Mouse (Mus musculus): ENCODE measurements around the gene Nox1. TPM values are rescaled to one million over a fixed set of nuclear protein-coding genes. Genes with fewer than 3 reads are reported as not detected.
"Not testable (repeated sequence)": the region's sequence is repeated elsewhere in the genome, so short reads cannot be mapped to it uniquely, and the experiment has no call there.

Nox1 gene
- polyA plus RNA-seq, 1 experiment from 2014 or later, result 0.20 TPM

GRCm38 (mm10) chrX:134220618-134221017 is 1.1 kb downstream of the Nox1 start:
- H3K9ac ChIP-seq (ENCODE audit: low read depth, low read length), result no peak overlapping the region
- H3K9me3 ChIP-seq (replicated peaks; ENCODE audit: low read length), result no peaks in the 10 kb centered on the region
- H3K4me3 ChIP-seq (replicated peaks; ENCODE audit: low read depth, low read length), result no peak overlapping the region
- H3K4me2 ChIP-seq (ENCODE audit: low read length), result no peak overlapping the region
- no peaks in the 10 kb centered on the region for H3K27me3 ChIP-seq (ENCODE audit: insufficient read depth, low read length)
- H3K27ac ChIP-seq, result no peak overlapping the region
- H3K36me3 ChIP-seq (ENCODE audit: insufficient read depth, low read length), result no peaks in the 10 kb centered on the region
- no peaks in the 10 kb centered on the region for H3K4me1 ChIP-seq (replicated peaks; ENCODE audit: insufficient read depth, low read length)
- no peak for DNase-seq (ENCODE audit: low spot score)
- no peak for ATAC-seq (replicated peaks; ENCODE audit: low FRiP score, low read depth)
- TF ChIP-seq CTCF (IDR thresholded peaks at IDR 0.05; ENCODE audit: low read depth), result no peak
- 44% methylated on average over 3 of the region's 3 CpGs for WGBS

GRCm38 (mm10) chrX:134218161-134218560 is 3.6 kb downstream of the Nox1 start:
- Histone ChIP-seq H3K36me3 (ENCODE audit: insufficient read depth, low read length) (no peaks in the 10 kb centered on the region), H3K4me2 (ENCODE audit: low read length) (no peak overlapping the region), H3K27ac (no peak overlapping the region), H3K4me1 (replicated peaks; ENCODE audit: insufficient read depth, low read length) (no peaks in the 10 kb centered on the region), H3K4me3 (replicated peaks; ENCODE audit: low read depth, low read length) (no peak overlapping the region), H3K9me3 (replicated peaks; ENCODE audit: low read length) (no peaks in the 10 kb centered on the region), H3K9ac (ENCODE audit: low read depth, low read length) (no peak overlapping the region), H3K27me3 (ENCODE audit: insufficient read depth, low read length) (no peaks in the 10 kb centered on the region)
- DNase-seq (ENCODE audit: low spot score) (no peak), ATAC-seq (replicated peaks; ENCODE audit: low FRiP score, low read depth) (no peak)
- TF ChIP-seq CTCF (IDR thresholded peaks at IDR 0.05; ENCODE audit: low read depth), result no peak
- 71% methylated on average over 4 of the region's 4 CpGs for WGBS

GRCm38 (mm10) chrX:134211151-134211642 is 10.6 kb downstream of the Nox1 start:
- Histone ChIP-seq H3K4me2 (ENCODE audit: low read length) (no peak overlapping the region), H3K4me1 (replicated peaks; ENCODE audit: insufficient read depth, low read length) (no peaks in the 10 kb centered on the region), H3K9me3 (replicated peaks; ENCODE audit: low read length) (no peaks in the 10 kb centered on the region), H3K9ac (ENCODE audit: low read depth, low read length) (no peak overlapping the region), H3K36me3 (ENCODE audit: insufficient read depth, low read length) (no peaks in the 10 kb centered on the region), H3K27ac (no peak overlapping the region), H3K4me3 (replicated peaks; ENCODE audit: low read depth, low read length) (no peak overlapping the region), H3K27me3 (ENCODE audit: insufficient read depth, low read length) (no peaks in the 10 kb centered on the region)
- 87% methylated on average over 7 of the region's 7 CpGs for WGBS
- ATAC-seq (replicated peaks; ENCODE audit: low FRiP score, low read depth) (no peak), DNase-seq (ENCODE audit: low spot score) (no peak)
- TF ChIP-seq CTCF (IDR thresholded peaks at IDR 0.05; ENCODE audit: low read depth), result no peak

- no peak for TF ChIP-seq CTCF (IDR thresholded peaks at IDR 0.05; ENCODE audit: low read depth)
- no peak for ATAC-seq (replicated peaks; ENCODE audit: low FRiP score, low read depth)
- no peak for DNase-seq (ENCODE audit: low spot score)
- 76% methylated on average over 2 of the region's 2 CpGs for WGBS
- H3K4me2 ChIP-seq (ENCODE audit: low read length), result no peak overlapping the region
- no peaks in the 10 kb centered on the region for H3K4me1 ChIP-seq (replicated peaks; ENCODE audit: insufficient read depth, low read length)
- no peaks in the 10 kb centered on the region for H3K36me3 ChIP-seq (ENCODE audit: insufficient read depth, low read length)
- no peak overlapping the region for H3K27ac ChIP-seq
- no peak overlapping the region for H3K4me3 ChIP-seq (replicated peaks; ENCODE audit: low read depth, low read length)
- no peak overlapping the region for H3K9ac ChIP-seq (ENCODE audit: low read depth, low read length)
- H3K27me3 ChIP-seq (ENCODE audit: insufficient read depth, low read length), result no peaks in the 10 kb centered on the region
- H3K9me3 ChIP-seq (replicated peaks; ENCODE audit: low read length), result no peaks in the 10 kb centered on the region
Observed at GRCm38 (mm10) chrX:134208491-134208890, 13.3 kb downstream of the Nox1 start.

- H3K36me3 ChIP-seq (ENCODE audit: insufficient read depth, low read length); H3K27ac ChIP-seq; H3K4me1 ChIP-seq (replicated peaks; ENCODE audit: insufficient read depth, low read length); H3K4me2 ChIP-seq (ENCODE audit: low read length); H3K27me3 ChIP-seq (ENCODE audit: insufficient read depth, low read length); H3K9me3 ChIP-seq (replicated peaks; ENCODE audit: low read length); H3K9ac ChIP-seq (ENCODE audit: low read depth, low read length); ATAC-seq (replicated peaks; ENCODE audit: low FRiP score, low read depth); H3K4me3 ChIP-seq (replicated peaks; ENCODE audit: low read depth, low read length); DNase-seq (ENCODE audit: low spot score): not testable (repeated sequence)
- 93% methylated on average over 8 of the region's 9 CpGs for WGBS
Observed at GRCm38 (mm10) chrX:134187201-134187600, 34.6 kb downstream of the Nox1 start, which contains the start of gene Arl13a. Gene Arl13a (plus strand): TSS chrX:134187501.

- no peak overlapping the region for H3K27ac ChIP-seq
- DNase-seq (ENCODE audit: low spot score) (no peak), ATAC-seq (replicated peaks; ENCODE audit: low FRiP score, low read depth) (no peak)
- H3K4me1 ChIP-seq (replicated peaks; ENCODE audit: insufficient read depth, low read length), result no peaks in the 10 kb centered on the region
- no peaks in the 10 kb centered on the region for H3K9me3 ChIP-seq (replicated peaks; ENCODE audit: low read length)
- no peak overlapping the region for H3K9ac ChIP-seq (ENCODE audit: low read depth, low read length)
- H3K4me2 ChIP-seq (ENCODE audit: low read length), result no peak overlapping the region
- H3K4me3 ChIP-seq (replicated peaks; ENCODE audit: low read depth, low read length), result no peak overlapping the region
- no peak for TF ChIP-seq CTCF (IDR thresholded peaks at IDR 0.05; ENCODE audit: low read depth)
- no peaks in the 10 kb centered on the region for H3K27me3 ChIP-seq (ENCODE audit: insufficient read depth, low read length)
- H3K36me3 ChIP-seq (ENCODE audit: insufficient read depth, low read length), result no peaks in the 10 kb centered on the region
- WGBS, result 88% methylated on average over 1 of the region's 1 CpGs
Observed at GRCm38 (mm10) chrX:134174699-134175098, 47.1 kb downstream of the Nox1 start.

GRCm38 (mm10) chrX:134170584-134170983 is 51.2 kb downstream of the Nox1 start:
- no peaks in the 10 kb centered on the region for H3K36me3 ChIP-seq (ENCODE audit: insufficient read depth, low read length)
- H3K27me3 ChIP-seq (ENCODE audit: insufficient read depth, low read length), result no peaks in the 10 kb centered on the region
- no peaks in the 10 kb centered on the region for H3K4me1 ChIP-seq (replicated peaks; ENCODE audit: insufficient read depth, low read length)
- no peak for ATAC-seq (replicated peaks; ENCODE audit: low FRiP score, low read depth)
- H3K4me2 ChIP-seq (ENCODE audit: low read length), result no peak overlapping the region
- no peak for DNase-seq (ENCODE audit: low spot score)
- H3K27ac ChIP-seq, result no peak overlapping the region
- H3K9me3 ChIP-seq (replicated peaks; ENCODE audit: low read length), result no peaks in the 10 kb centered on the region
- no peak for TF ChIP-seq CTCF (IDR thresholded peaks at IDR 0.05; ENCODE audit: low read depth)
- H3K9ac ChIP-seq (ENCODE audit: low read depth, low read length), result no peak overlapping the region
- H3K4me3 ChIP-seq (replicated peaks; ENCODE audit: low read depth, low read length), result no peak overlapping the region
- WGBS, result 94% methylated on average over 1 of the region's 1 CpGs
